ENCODE assay signal across 17 mouse cellular contexts in genomic region chr19:56198474-56199236, GRCm38 (mm10).
DNase-seq lines count a peak whose midpoint lies in the region; ATAC-seq lines count a peak whose summit lies in the region.
"Had no signal": no experiment of that assay in that cellular context is flagged by ENCODE, and none has a peak within 500 bp of the region (broad histone marks: within the 10 kb centered on the region; RNA-seq: fewer than 3 reads in every experiment).

No protein-coding gene starts in this region.

- 90% methylated on average over 15 of the region's 15 CpGs for WGBS in midbrain, embryonic 11.5 days
- WGBS in midbrain, embryonic 14.5 days = 90% methylated on average over 15 of the region's 15 CpGs
- 59% methylated on average over 15 of the region's 15 CpGs for WGBS in lung, embryonic 16.5 days
- 86% methylated on average over 15 of the region's 15 CpGs for WGBS in hindbrain, embryonic 10.5 days
- WGBS in midbrain, embryonic 10.5 days = 90% methylated on average over 15 of the region's 15 CpGs

- no peak overlapping the region for H3K27ac ChIP-seq in midbrain, embryonic 11.5 days (ENCODE audit: low read depth, low read length)
- no peak overlapping the region for H3K27ac ChIP-seq in midbrain, embryonic 14.5 days (replicated peaks; ENCODE audit: low read depth, low read length)
- H3K27ac ChIP-seq in lung, embryonic 16.5 days (ENCODE audit: low read length) = 0 out of 2 replicates have a peak overlapping the region, but pooled peaks have one; percentile 8
- no peak overlapping the region for H3K27ac ChIP-seq in hindbrain, embryonic 10.5 days
- no peak overlapping the region for H3K27ac ChIP-seq in midbrain, embryonic 10.5 days (replicated peaks)
- H3K27ac ChIP-seq: forebrain, embryonic 15.5 days; liver, embryonic 13.5 days; neural tube, embryonic 13.5 days; stomach, embryonic 15.5 days had no signal

- DNase-seq in gastrocnemius, adult 18-20 months (ENCODE audit: low spot score) = peak; percentile 16
- no peak for DNase-seq in gastrocnemius, postnatal 10 days
- DNase-seq in midbrain, embryonic 11.5 days (ENCODE audit: low spot score, missing footprints) = peak; percentile 82
- DNase-seq in midbrain, embryonic 14.5 days = no peak
- DNase-seq in hindbrain, embryonic 10.5 days (ENCODE audit: low spot score) = no peak
- DNase-seq in midbrain, embryonic 10.5 days (ENCODE audit: low spot score) = no peak
- DNase-seq in layer of hippocampus, adult 9-10 months (ENCODE audit: low spot score) = no peak
- DNase-seq: adrenal gland, postnatal 36 days; cerebellum, adult 9-10 months; gastrocnemius, postnatal 14 days; kidney, postnatal 25 days; liver, embryonic 13.5 days; thymus, postnatal 36 days had no signal

- H3K4me2 ChIP-seq in midbrain, embryonic 11.5 days = no peak overlapping the region
- H3K4me2 ChIP-seq in midbrain, embryonic 14.5 days (ENCODE audit: low read length) = no peak overlapping the region
- H3K4me2 ChIP-seq in lung, embryonic 16.5 days (ENCODE audit: low read depth, low read length) = no peak overlapping the region
- H3K4me2 ChIP-seq: forebrain, embryonic 15.5 days; liver, embryonic 13.5 days; neural tube, embryonic 13.5 days; stomach, embryonic 15.5 days had no signal

- H3K9ac ChIP-seq in midbrain, embryonic 11.5 days (ENCODE audit: low read length) = no peak overlapping the region
- no peak overlapping the region for H3K9ac ChIP-seq in midbrain, embryonic 14.5 days (replicated peaks; ENCODE audit: low read length)
- no peak overlapping the region for H3K9ac ChIP-seq in lung, embryonic 16.5 days (ENCODE audit: low read length)
- H3K9ac ChIP-seq: forebrain, embryonic 15.5 days; liver, embryonic 13.5 days; neural tube, embryonic 13.5 days; stomach, embryonic 15.5 days had no signal

- no peaks in the 10 kb centered on the region for H3K36me3 ChIP-seq in midbrain, embryonic 11.5 days (ENCODE audit: control insufficient read depth, insufficient read depth, low read length)
- H3K36me3 ChIP-seq in midbrain, embryonic 14.5 days (ENCODE audit: control insufficient read depth, insufficient read depth, low read length) = no peaks in the 10 kb centered on the region
- no peaks in the 10 kb centered on the region for H3K36me3 ChIP-seq in lung, embryonic 16.5 days (ENCODE audit: control insufficient read depth, insufficient read depth, low read length)
- H3K36me3 ChIP-seq in hindbrain, embryonic 10.5 days = no peaks in the 10 kb centered on the region
- H3K36me3 ChIP-seq in midbrain, embryonic 10.5 days = no peaks in the 10 kb centered on the region
- H3K36me3 ChIP-seq: forebrain, embryonic 15.5 days; liver, embryonic 13.5 days; neural tube, embryonic 13.5 days; stomach, embryonic 15.5 days had no signal

- ATAC-seq in midbrain, embryonic 11.5 days (ENCODE audit: low FRiP score) = no peak
- ATAC-seq in midbrain, embryonic 14.5 days (ENCODE audit: low FRiP score, low TSS enrichment) = no peak
- peak; percentile 39 for ATAC-seq in lung, embryonic 16.5 days (ENCODE audit: low read depth)
- ATAC-seq: forebrain, embryonic 15.5 days had no signal

- H3K4me3 ChIP-seq in midbrain, embryonic 11.5 days (ENCODE audit: low read depth, low read length) = no peak overlapping the region
- no peak overlapping the region for H3K4me3 ChIP-seq in midbrain, embryonic 14.5 days (replicated peaks; ENCODE audit: low read depth, low read length)
- H3K4me3 ChIP-seq in lung, embryonic 16.5 days (ENCODE audit: low read length) = no peak overlapping the region
- no peak overlapping the region for H3K4me3 ChIP-seq in hindbrain, embryonic 10.5 days
- H3K4me3 ChIP-seq in midbrain, embryonic 10.5 days = no peak overlapping the region
- H3K4me3 ChIP-seq: forebrain, embryonic 15.5 days; liver, embryonic 13.5 days; neural tube, embryonic 13.5 days; stomach, embryonic 15.5 days had no signal

- H3K9me3 ChIP-seq in midbrain, embryonic 11.5 days (ENCODE audit: control insufficient read depth, low read length) = no peaks in the 10 kb centered on the region
- no peaks in the 10 kb centered on the region for H3K9me3 ChIP-seq in midbrain, embryonic 14.5 days (ENCODE audit: control insufficient read depth, low read length)
- H3K9me3 ChIP-seq in lung, embryonic 16.5 days (ENCODE audit: control insufficient read depth, low read length) = no peaks in the 10 kb centered on the region
- H3K9me3 ChIP-seq in hindbrain, embryonic 10.5 days = no peaks in the 10 kb centered on the region
- no peaks in the 10 kb centered on the region for H3K9me3 ChIP-seq in midbrain, embryonic 10.5 days (replicated peaks)
- H3K9me3 ChIP-seq: forebrain, embryonic 15.5 days; liver, embryonic 13.5 days; neural tube, embryonic 13.5 days; stomach, embryonic 15.5 days had no signal

- no peaks in the 10 kb centered on the region for H3K27me3 ChIP-seq in midbrain, embryonic 11.5 days (ENCODE audit: control insufficient read depth, insufficient read depth, low read length)
- no peaks in the 10 kb centered on the region for H3K27me3 ChIP-seq in midbrain, embryonic 14.5 days (ENCODE audit: control insufficient read depth, insufficient read depth, low read length)
- H3K27me3 ChIP-seq in lung, embryonic 16.5 days (ENCODE audit: control insufficient read depth, insufficient read depth, low read depth, low read length) = no peaks in the 10 kb centered on the region
- H3K27me3 ChIP-seq in hindbrain, embryonic 10.5 days (ENCODE audit: insufficient read depth, poor library complexity, severe bottlenecking) = no peaks in the 10 kb centered on the region; the same call in 1 of the 2 replicates
- no peaks in the 10 kb centered on the region for H3K27me3 ChIP-seq in midbrain, embryonic 10.5 days (ENCODE audit: low read depth, poor library complexity, severe bottlenecking)
- H3K27me3 ChIP-seq: liver, embryonic 13.5 days; neural tube, embryonic 13.5 days; stomach, embryonic 15.5 days had no signal

- no peaks in the 10 kb centered on the region for H3K4me1 ChIP-seq in midbrain, embryonic 11.5 days (ENCODE audit: control insufficient read depth, insufficient read depth, low read length)
- no peaks in the 10 kb centered on the region for H3K4me1 ChIP-seq in midbrain, embryonic 14.5 days (ENCODE audit: control insufficient read depth, insufficient read depth, low read length)
- peaks cover 11% of the 10 kb centered on the region; the same call in 1 of the 2 replicates for H3K4me1 ChIP-seq in lung, embryonic 16.5 days (replicated peaks; ENCODE audit: control insufficient read depth, insufficient read depth, low read length)
- peaks cover 28% of the 10 kb centered on the region for H3K4me1 ChIP-seq in hindbrain, embryonic 10.5 days (replicated peaks)
- H3K4me1 ChIP-seq in midbrain, embryonic 10.5 days = peaks cover 29% of the 10 kb centered on the region
- H3K4me1 ChIP-seq: forebrain, embryonic 15.5 days; liver, embryonic 13.5 days; neural tube, embryonic 13.5 days; stomach, embryonic 15.5 days had no signal

Comparison
In these comparisons a context has a peak if more than half of its experiments do, and no peak if none do; other contexts are left out.
1. DNase-seq: peak in gastrocnemius, adult 18-20 months (single experiment) and midbrain, embryonic 11.5 days (single experiment); none in gastrocnemius, postnatal 10 days (single experiment), midbrain, embryonic 14.5 days (single experiment), hindbrain, embryonic 10.5 days (single experiment), midbrain, embryonic 10.5 days (single experiment) and layer of hippocampus, adult 9-10 months (single experiment).